In genomic region chr1:52113067-52113665, GRCm38 (mm10) we compare ENCODE assay signal across 7 mouse cellular contexts. TPM values are rescaled to one million over a fixed set of nuclear protein-coding genes. Genes with fewer than 3 reads are reported as not detected.
DNase-seq lines count a peak whose midpoint lies in the region; ATAC-seq and TF ChIP-seq lines count a peak whose summit lies in the region.

No protein-coding gene starts in this region.

- no peaks in the 10 kb centered on the region for H3K36me3 ChIP-seq in spleen, adult 2 months (ENCODE audit: control insufficient read depth, insufficient read depth, low read length)
- no peaks in the 10 kb centered on the region for H3K36me3 ChIP-seq in erythroblast, embryonic 14.5 days (ENCODE audit: control insufficient read depth)
- H3K36me3 ChIP-seq in limb, embryonic 12.5 days = no peaks in the 10 kb centered on the region
- no peaks in the 10 kb centered on the region for H3K36me3 ChIP-seq in stomach, embryonic 16.5 days (ENCODE audit: control insufficient read depth, insufficient read depth, low read length)

- peak overlapping the region; percentile 87 for H3K27ac ChIP-seq in spleen, adult 2 months (ENCODE audit: insufficient read depth, low read length)
- H3K27ac ChIP-seq in limb, embryonic 12.5 days = 0 out of 2 replicates have a peak overlapping the region, but pooled peaks have one; percentile 62
- peak overlapping the region; percentile 82 for H3K27ac ChIP-seq in stomach, embryonic 16.5 days (ENCODE audit: low read length)

- WGBS in spleen, adult 2 months = 23% methylated on average over 7 of the region's 7 CpGs
- WGBS in limb, embryonic 12.5 days = 23% methylated on average over 7 of the region's 7 CpGs
- WGBS in stomach, embryonic 16.5 days = 17% methylated on average over 7 of the region's 7 CpGs

- DNase-seq in spleen, adult 2 months (ENCODE audit: low read depth in 1 of 2, low spot score in 2 of 2) = no peak
- DNase-seq in spleen, postnatal 14 days (ENCODE audit: low spot score in 2 of 2) = no peak
- DNase-seq in spleen, postnatal 36 days (ENCODE audit: low spot score in 2 of 2) = no peak

- H3K4me3 ChIP-seq in spleen, adult 2 months (ENCODE audit: extremely low read depth, insufficient read depth, insufficient read length) = peak overlapping the region; percentile 44
- peak overlapping the region; percentile 83 for H3K4me3 ChIP-seq in erythroblast, embryonic 14.5 days (replicated peaks)
- H3K4me3 ChIP-seq in limb, embryonic 12.5 days (replicated peaks) = peak overlapping the region; percentile 36
- H3K4me3 ChIP-seq in stomach, embryonic 16.5 days (replicated peaks; ENCODE audit: low read length) = peak overlapping the region; percentile 49

- no peak for TF ChIP-seq CTCF in spleen, adult 2 months (IDR thresholded peaks at IDR 0.05; ENCODE audit: extremely low read depth, insufficient read depth, insufficient read length, insufficient replicate concordance)

- no peaks in the 10 kb centered on the region for H3K9me3 ChIP-seq in erythroblast, embryonic 14.5 days (ENCODE audit: control insufficient read depth, low read length)
- H3K9me3 ChIP-seq in limb, embryonic 12.5 days = no peaks in the 10 kb centered on the region
- H3K9me3 ChIP-seq in stomach, embryonic 16.5 days (replicated peaks; ENCODE audit: control insufficient read depth, low read length) = no peaks in the 10 kb centered on the region

- no peaks in the 10 kb centered on the region for H3K27me3 ChIP-seq in spleen, adult 2 months (ENCODE audit: control insufficient read depth, insufficient read depth, low read length)
- H3K27me3 ChIP-seq in erythroblast, embryonic 14.5 days (ENCODE audit: control insufficient read depth) = no peaks in the 10 kb centered on the region
- no peaks in the 10 kb centered on the region for H3K27me3 ChIP-seq in limb, embryonic 12.5 days
- H3K27me3 ChIP-seq in stomach, embryonic 16.5 days (ENCODE audit: control insufficient read depth, insufficient read depth, low read length) = no peaks in the 10 kb centered on the region

- ATAC-seq in limb, embryonic 12.5 days (ENCODE audit: insufficient number of reproducible peaks, insufficient read depth, low FRiP score, low TSS enrichment, low read depth) = no peak
- ATAC-seq in stomach, embryonic 16.5 days (ENCODE audit: insufficient read depth, low FRiP score) = peak; percentile 11; the same call in 1 of the 2 replicates
- ATAC-seq in erythroid progenitor cell, adult 5-6 weeks (replicated peaks; ENCODE audit: low FRiP score, poor library complexity, severe bottlenecking) = no peak; the same call in 1 of the 2 replicates

- H3K4me2 ChIP-seq in limb, embryonic 12.5 days = peak overlapping the region; percentile 62
- peak overlapping the region; percentile 86 for H3K4me2 ChIP-seq in stomach, embryonic 16.5 days (ENCODE audit: low read depth, low read length)

- no peak for TF ChIP-seq POLR2A in spleen, adult 2 months (IDR thresholded peaks at IDR 0.05; ENCODE audit: low read depth, low read length)

- peaks cover 7% of the 10 kb centered on the region; the same call in 1 of the 2 replicates for H3K4me1 ChIP-seq in spleen, adult 2 months (ENCODE audit: control insufficient read depth, insufficient read depth, insufficient read length)
- H3K4me1 ChIP-seq in erythroblast, embryonic 14.5 days (ENCODE audit: control insufficient read depth) = peaks cover 12% of the 10 kb centered on the region
- H3K4me1 ChIP-seq in limb, embryonic 12.5 days (replicated peaks) = no peaks in the 10 kb centered on the region; the same call in 1 of the 2 replicates
- H3K4me1 ChIP-seq in stomach, embryonic 16.5 days (ENCODE audit: control insufficient read depth, insufficient read depth, low read length) = peaks cover 5% of the 10 kb centered on the region

- peak overlapping the region; percentile 49 for H3K9ac ChIP-seq in limb, embryonic 12.5 days (replicated peaks)
- peak overlapping the region; percentile 72 for H3K9ac ChIP-seq in stomach, embryonic 16.5 days (ENCODE audit: low read length)

RNA-seq across cellular contexts. Expression of gene Stat1, which starts 6.1 kb away (rescaled TPM):
- 95.0 and 182 TPM in 2 replicates for polyA plus RNA-seq in spleen, adult 2 months (2012; rRNA removed)
- 0.33 and 0.43 TPM in 2 replicates for polyA plus RNA-seq in erythroblast, embryonic 14.5 days (2012)
- 15.9 and 16.2 TPM in 2 replicates for polyA plus RNA-seq in limb, embryonic 12.5 days (2016; fragmentation: Nextera tagmentation; extraction: Ambion mirVana)
- 23.4 and 23.8 TPM in 2 replicates for polyA plus RNA-seq in stomach, embryonic 16.5 days (2015; fragmentation: Nextera tagmentation; extraction: Ambion mirVana)
- total RNA-seq in erythroid progenitor cell, adult 5-6 weeks (2015; ENCODE audit: low replicate concordance) = 89.0 and 111 TPM in 2 replicates
- total RNA-seq in erythroid progenitor cell, adult 5-6 weeks (2017; ENCODE audit: low replicate concordance) = 64.0 and 70.7 TPM in 2 replicates

Comparison
In these comparisons a context has a peak if more than half of its experiments do, and no peak if none do; other contexts are left out.
1. RNA of gene Stat1, which starts 6.1 kb away (polyA plus RNA-seq): 95.0 to 182 TPM in spleen, adult 2 months, 23.4 to 23.8 TPM in stomach, embryonic 16.5 days and 15.9 to 16.2 TPM in limb, embryonic 12.5 days; 0.33 to 0.43 TPM in erythroblast, embryonic 14.5 days; every median in the first group is over 10 times any median in the second.
2. Peak in every context shown above with its lines, with median percentiles within 50 percentile points of each other: H3K27ac ChIP-seq and H3K4me3 ChIP-seq.